Mouse (Mus musculus) forebrain, embryonic 16.5 days (tissue): ENCODE data around the gene Fam120a. TPM values are rescaled to one million over a fixed set of nuclear protein-coding genes. Genes with fewer than 3 reads are reported as not detected.
A peak's percentile ranks its signal among the peaks of the same experiment; 100 is the strongest.

ENCODE experiments used
- ATAC-seq: fragments of 200-750 bp; cut with Nextera tagmentation; 2 replicates; pipeline ENCODE4 v1.8.0; 2017; ENCODE audit warnings: mild to moderate bottlenecking, moderate library complexity
- H3K27ac ChIP-seq: fragments of 300-500 bp; sonication (generic); 2 replicates; pipeline ENCODE4 v1.5.1; 2014; ENCODE audit warnings: low read length, control low read depth
- H3K27me3 ChIP-seq: fragments of 300-500 bp; sonication (generic); replicated peaks from 2 replicates; pipeline ENCODE4 v1.6.1; 2014; ENCODE audit warnings: low read length; ENCODE audit not compliant: control insufficient read depth, insufficient read depth
- H3K36me3 ChIP-seq: fragments of 300-500 bp; sonication (generic); 2 replicates; pipeline ENCODE4 v1.6.1; 2014; ENCODE audit not compliant: control insufficient read depth, insufficient read depth
- H3K4me1 ChIP-seq: fragments of 300-500 bp; sonication (generic); replicated peaks from 2 replicates; pipeline ENCODE4 v1.6.1; 2014; ENCODE audit warnings: low read length; ENCODE audit not compliant: control insufficient read depth, insufficient read depth
- H3K4me2 ChIP-seq: fragments of 300-500 bp; sonication (generic); 2 replicates; pipeline ENCODE4 v1.6.1; 2014; ENCODE audit warnings: mild to moderate bottlenecking, low read length, control low read depth
- H3K4me3 ChIP-seq: fragments of 300-500 bp; sonication (generic); replicated peaks from 2 replicates; pipeline ENCODE4 v1.5.1; 2014; ENCODE audit warnings: mild to moderate bottlenecking, low read length, control low read depth
- H3K9ac ChIP-seq: fragments of 300-500 bp; sonication (generic); replicated peaks from 2 replicates; pipeline ENCODE4 v1.6.1; 2014; ENCODE audit warnings: low read depth, low read length, control low read depth
- H3K9me3 ChIP-seq: fragments of 300-500 bp; sonication (generic); 2 replicates; pipeline ENCODE4 v1.6.1; 2016; ENCODE audit warnings: low read length; ENCODE audit not compliant: control insufficient read depth
- WGBS: fragments of 180-500 bp; shearing (Covaris S2); extraction: QIAGEN DNeasy Blood & Tissue Kit; methylation state at CpG from one replicate; pipeline ENCODE4 v1.1.7; 2014; 5-methylcytosine and 5-hydroxymethylcytosine counted together
- polyA plus RNA-seq: library from polyadenylated mRNA; unstranded; fragments of >200 nt; fragmentation: Nextera tagmentation; extraction: Ambion mirVana; gene quantifications from 2 replicates; pipeline ENCODE4 v1.2.1, GENCODE M21; 2015

Gene Fam120a
- polyA plus RNA-seq, 1 experiment from 2014 or later: 13.7 TPM

DNA sequence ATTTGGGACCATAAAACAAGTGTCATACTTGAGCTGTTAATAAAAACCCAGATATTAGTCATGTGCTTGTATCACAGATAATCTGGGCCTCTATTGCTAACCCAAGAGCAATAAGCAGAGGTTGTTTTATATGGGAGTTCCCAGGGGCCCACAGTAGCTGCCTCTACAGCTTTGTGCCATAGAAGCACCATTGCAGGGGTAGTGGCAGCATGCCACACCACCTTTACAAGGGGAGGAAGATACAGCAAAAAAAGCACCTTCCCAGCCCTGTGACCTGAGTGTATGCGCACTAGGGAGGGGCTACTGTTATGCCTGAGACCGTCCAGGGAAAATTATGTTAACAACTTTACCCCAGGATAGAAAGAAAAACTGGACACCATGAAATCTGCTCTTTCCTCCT, 62.4 kb downstream of the Fam120a start:
- Histone ChIP-seq H3K4me3 (no peak overlapping the region), H3K9ac (no peak overlapping the region), H3K9me3 (no peaks in the 10 kb centered on the region), H3K27me3 (no peaks in the 10 kb centered on the region), H3K4me2 (no peak overlapping the region), H3K4me1 (no peaks in the 10 kb centered on the region), H3K27ac (no peak overlapping the region), H3K36me3 (peaks cover 13% of the 10 kb centered on the region)
- 95% methylated on average over 2 of the region's 2 CpGs for WGBS
- no peak for ATAC-seq

DNA sequence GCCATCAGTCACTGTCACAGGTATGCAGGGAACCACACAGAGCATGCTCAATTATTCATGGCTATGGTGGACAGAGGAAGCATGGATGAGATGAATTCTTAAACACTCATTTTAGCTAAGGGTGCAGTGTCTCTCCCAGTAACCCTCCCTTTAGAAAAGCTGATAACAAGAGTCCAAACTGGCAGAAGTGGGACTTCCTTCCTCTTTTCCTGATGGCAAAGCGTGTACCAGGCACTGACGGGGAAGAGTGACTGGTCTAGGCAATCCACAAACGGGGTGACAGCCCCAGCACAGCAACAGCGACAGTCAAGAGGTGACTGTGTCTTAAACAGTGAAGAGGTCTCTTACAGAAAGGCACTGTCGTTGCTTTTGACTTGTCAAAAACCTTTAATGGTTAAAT, 72.4 kb downstream of the Fam120a start:
- H3K36me3 ChIP-seq: peaks cover 4% of the 10 kb centered on the region
- no peak overlapping the region for H3K9ac ChIP-seq
- ATAC-seq: no peak
- no peaks in the 10 kb centered on the region for H3K4me1 ChIP-seq
- no peaks in the 10 kb centered on the region for H3K9me3 ChIP-seq
- H3K4me2 ChIP-seq: no peak overlapping the region
- no peak overlapping the region for H3K4me3 ChIP-seq
- no peaks in the 10 kb centered on the region for H3K27me3 ChIP-seq
- H3K27ac ChIP-seq: no peak overlapping the region
- WGBS: 92% methylated on average over 5 of the region's 5 CpGs

- no peak for ATAC-seq
- H3K4me1 ChIP-seq: no peaks in the 10 kb centered on the region
- no peak overlapping the region for H3K4me2 ChIP-seq
- H3K27ac ChIP-seq: no peak overlapping the region
- WGBS: 94% methylated on average over 4 of the region's 4 CpGs
- no peaks in the 10 kb centered on the region for H3K9me3 ChIP-seq
- no peak overlapping the region for H3K4me3 ChIP-seq
- no peaks in the 10 kb centered on the region for H3K27me3 ChIP-seq
- no peak overlapping the region for H3K9ac ChIP-seq
- H3K36me3 ChIP-seq: peaks cover 23% of the 10 kb centered on the region
Measured at GRCm38 (mm10) chr13:48890260-48890960, 77.4 kb downstream of the Fam120a start.

GRCm38 (mm10) chr13:48878534-48878933, 89.3 kb downstream of the Fam120a start:
- Histone ChIP-seq H3K4me2 (peak overlapping the region; percentile 67), H3K4me3 (peak overlapping the region; percentile 43), H3K27me3 (no peaks in the 10 kb centered on the region), H3K9me3 (no peaks in the 10 kb centered on the region), H3K36me3 (peaks cover 11% of the 10 kb centered on the region), H3K27ac (peak overlapping the region; percentile 77), H3K9ac (peak overlapping the region; percentile 66), H3K4me1 (peaks cover 6% of the 10 kb centered on the region)
- ATAC-seq: peak; percentile 99
- WGBS: under 1% methylated on average over 36 of the region's 36 CpGs

DNA sequence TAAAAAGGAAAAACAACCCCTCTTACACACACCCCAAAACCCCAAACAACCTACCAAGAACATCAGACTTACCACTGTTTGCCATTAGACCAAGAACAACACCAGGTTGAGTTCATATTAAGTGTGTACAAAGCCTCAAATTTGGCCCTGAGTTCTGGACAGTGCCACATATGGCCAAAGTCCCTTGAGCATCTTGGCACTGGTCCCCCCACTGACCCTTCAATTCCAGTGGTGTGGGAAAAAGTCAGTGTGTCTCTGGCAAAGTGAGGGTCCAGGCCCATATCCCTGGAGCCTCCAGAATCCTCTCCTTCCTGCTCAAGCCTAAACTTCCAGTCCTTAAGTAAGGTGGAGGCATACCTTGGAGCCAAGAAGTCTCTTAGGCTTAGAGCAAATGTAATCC, 90.0 kb downstream of the Fam120a start:
- H3K27me3 ChIP-seq: no peaks in the 10 kb centered on the region
- no peaks in the 10 kb centered on the region for H3K9me3 ChIP-seq
- H3K9ac ChIP-seq: peak overlapping the region; percentile 66
- peaks cover 6% of the 10 kb centered on the region for H3K4me1 ChIP-seq
- H3K27ac ChIP-seq: no peak overlapping the region; the same call in 1 of the 2 replicates
- no peak for ATAC-seq
- peak overlapping the region; percentile 67 for H3K4me2 ChIP-seq
- H3K36me3 ChIP-seq: peaks cover 10% of the 10 kb centered on the region
- peak overlapping the region; percentile 43 for H3K4me3 ChIP-seq

DNA sequence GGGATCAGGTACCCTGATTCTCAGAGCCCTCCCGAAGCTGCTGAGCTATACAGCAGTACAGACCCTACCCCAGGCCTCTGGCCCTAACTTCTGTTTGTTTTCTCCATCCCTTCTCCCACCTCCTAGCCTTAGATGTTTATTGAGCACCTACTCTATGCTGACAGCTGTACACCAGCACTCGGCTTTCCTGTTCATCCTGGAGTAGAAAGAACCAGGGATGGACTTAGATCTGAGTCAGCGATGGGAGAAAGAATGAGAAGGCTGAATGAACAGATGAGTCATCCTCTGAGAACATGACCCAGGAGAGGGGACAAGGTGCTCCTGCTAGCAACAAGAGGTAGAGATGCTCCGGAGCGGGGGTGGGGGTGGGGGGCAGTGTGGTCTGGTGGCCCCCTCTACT, 95.1 kb downstream of the Fam120a start:
- no peak overlapping the region for H3K9ac ChIP-seq
- H3K27me3 ChIP-seq: no peaks in the 10 kb centered on the region
- H3K4me3 ChIP-seq: no peak overlapping the region
- WGBS: 80% methylated on average over 5 of the region's 5 CpGs
- peaks cover 26% of the 10 kb centered on the region for H3K4me1 ChIP-seq
- no peaks in the 10 kb centered on the region for H3K36me3 ChIP-seq
- H3K9me3 ChIP-seq: no peaks in the 10 kb centered on the region
- no peak overlapping the region for H3K4me2 ChIP-seq
- H3K27ac ChIP-seq: no peak overlapping the region
- no peak for ATAC-seq

DNA sequence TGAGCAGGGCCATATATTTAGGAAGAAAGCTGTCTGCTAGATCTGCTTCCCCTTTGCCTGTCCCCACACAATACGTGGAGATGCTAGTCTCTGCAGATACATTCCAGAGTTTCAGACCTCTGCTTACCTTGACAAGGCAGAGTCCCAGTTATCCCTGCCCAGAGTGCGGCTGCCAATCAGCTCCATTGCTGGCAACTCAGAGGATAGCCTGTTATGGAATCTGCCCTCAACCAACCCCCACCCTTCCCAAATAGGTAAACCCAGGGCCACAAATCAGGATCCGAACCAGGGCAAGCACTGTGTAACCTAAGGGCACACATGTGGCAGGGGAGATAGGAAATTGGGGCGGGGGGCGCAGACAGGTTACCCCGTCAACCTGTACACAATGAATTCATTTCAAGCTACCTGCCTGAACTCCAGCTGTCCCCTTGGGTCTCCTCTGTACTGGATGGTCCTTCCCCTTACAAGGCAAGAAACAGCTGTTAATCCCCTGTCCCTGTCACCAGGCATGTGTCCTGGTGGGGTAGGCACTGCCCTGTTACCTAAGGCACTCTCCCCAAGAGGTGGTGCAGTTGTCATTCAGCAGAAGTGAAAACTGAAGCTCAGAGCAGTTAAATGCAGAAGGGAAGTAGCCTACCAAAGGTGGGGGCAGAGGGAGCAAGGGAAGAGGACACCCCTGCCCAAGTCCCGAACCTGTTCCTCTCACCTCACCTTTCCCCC, 95.8 kb downstream of the Fam120a start:
- Histone ChIP-seq H3K9ac (peak overlapping the region; percentile 94), H3K9me3 (no peaks in the 10 kb centered on the region), H3K4me1 (peaks cover 31% of the 10 kb centered on the region), H3K4me3 (peak overlapping the region; percentile 63), H3K4me2 (peak overlapping the region; percentile 68), H3K27me3 (no peaks in the 10 kb centered on the region), H3K36me3 (no peaks in the 10 kb centered on the region), H3K27ac (no peak overlapping the region)
- ATAC-seq: no peak
- 65% methylated on average over 7 of the region's 7 CpGs for WGBS

- Histone ChIP-seq H3K4me1 (peaks cover 33% of the 10 kb centered on the region), H3K36me3 (no peaks in the 10 kb centered on the region), H3K9ac (peak within 1 kb of the TSS; percentile 94), H3K27me3 (no peaks in the 10 kb centered on the region), H3K9me3 (no peaks in the 10 kb centered on the region), H3K27ac (peak within 1 kb of the TSS; percentile 78), H3K4me3 (peak within 1 kb of the TSS; percentile 63), H3K4me2 (peak within 1 kb of the TSS; percentile 85)
- ATAC-seq: peak; percentile 54
- under 1% methylated on average over 68 of the region's 117 CpGs for WGBS
Measured at GRCm38 (mm10) chr13:48870771-48871731, 96.8 kb downstream of the Fam120a start, which contains the start of gene Phf2. TSS of gene Phf2 (minus strand) at chr13:48871119.
